Mouse (Mus musculus) liver, adult 2 months (tissue): ENCODE data around the gene Rap1gap2.

ENCODE experiments used
- CTCF ChIP-seq: fragments of 200-500 bp; IDR thresholded peaks from 2 replicates; pipeline ENCODE4 v1.5.1; 2011; ENCODE audit warnings: low read depth, low read length, control low read depth
- POLR2A ChIP-seq: fragments of 200-500 bp; IDR thresholded peaks from 2 replicates; pipeline ENCODE4 v1.6.1; 2011; ENCODE audit warnings: low read length, control low read depth; ENCODE audit not compliant: insufficient read depth; ENCODE audit errors: extremely low read depth

GRCm38 (mm10) chr11:74337931-74338330, 272.8 kb downstream of the Rap1gap2 start, which contains the start of gene Olfr410:
- TF ChIP-seq POLR2A (no peak), CTCF (no peak)
